Mouse (Mus musculus): ENCODE results near the gene Tubb2a.
A peak's percentile ranks its signal among the peaks of the same experiment; 100 is the strongest.
"Not testable (repeated sequence)": the region's sequence is repeated elsewhere in the genome, so short reads cannot be mapped to it uniquely, and the experiment has no call there.

Tubb2a gene

DNA sequence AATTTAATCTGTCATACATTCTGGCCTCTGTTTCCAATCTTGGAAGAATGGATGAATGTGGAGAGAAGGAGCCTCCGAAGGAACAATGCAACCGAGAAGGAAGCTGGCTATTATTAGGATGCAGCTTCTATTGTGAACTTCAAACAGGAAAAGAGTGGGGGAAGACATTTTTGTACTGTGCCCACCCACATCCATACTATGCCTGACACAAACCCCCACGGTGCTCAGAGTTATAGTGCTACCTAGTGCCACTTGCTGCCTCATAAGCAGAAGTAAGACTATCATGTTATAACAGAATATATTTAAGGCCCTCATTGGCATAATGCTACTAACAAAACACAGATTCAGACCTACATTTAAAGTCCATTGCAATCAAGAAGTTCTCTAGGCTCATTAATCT, 11.6 kb upstream of the Tubb2a start:
- no peak for DNase-seq (ENCODE audit: low spot score)

DNA sequence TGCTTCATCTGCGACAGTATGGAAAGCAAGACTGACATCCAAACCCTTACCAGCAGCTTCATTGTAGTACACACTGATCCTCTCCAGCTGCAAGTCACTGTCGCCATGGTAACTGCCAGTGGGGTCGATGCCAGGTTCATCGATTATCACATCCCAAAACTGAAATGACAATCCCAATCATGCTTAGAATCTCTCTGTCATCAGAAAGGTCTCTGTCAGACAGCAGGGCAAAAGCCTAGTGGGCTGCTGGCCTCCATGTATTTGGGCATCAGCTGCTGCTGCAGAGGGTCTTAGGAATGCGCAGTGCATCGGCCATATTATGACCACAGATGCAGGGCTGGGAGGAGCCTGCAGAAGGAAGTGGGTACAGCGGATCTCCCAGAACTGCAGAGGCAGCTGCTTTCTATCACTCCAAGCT, 11.1 kb upstream of the Tubb2a start:
- no peak for DNase-seq (ENCODE audit: low spot score)

DNA sequence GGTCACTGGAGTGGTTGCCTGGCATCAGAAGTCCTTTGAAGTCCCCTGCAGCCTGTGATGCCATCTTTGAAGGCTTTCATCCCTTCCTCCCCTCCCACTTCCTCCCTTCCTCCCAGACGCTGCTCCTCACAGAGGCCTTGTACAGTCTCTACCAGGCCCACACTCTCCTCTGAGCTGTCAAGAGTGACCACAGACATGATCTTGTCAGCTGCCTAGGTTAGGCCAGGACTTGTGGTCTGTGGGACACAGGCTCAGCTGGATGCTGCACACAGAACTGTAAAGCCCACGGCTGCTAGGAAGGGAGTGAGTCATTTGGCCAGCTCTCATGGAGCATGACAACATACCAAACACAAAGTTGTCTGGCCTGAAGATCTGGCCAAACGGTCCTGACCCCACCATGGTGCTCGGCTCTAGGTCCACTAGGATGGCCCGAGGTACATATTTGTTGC, 10.4 kb upstream of the Tubb2a start:
- DNase-seq (ENCODE audit: low spot score) = not testable (repeated sequence)

DNA sequence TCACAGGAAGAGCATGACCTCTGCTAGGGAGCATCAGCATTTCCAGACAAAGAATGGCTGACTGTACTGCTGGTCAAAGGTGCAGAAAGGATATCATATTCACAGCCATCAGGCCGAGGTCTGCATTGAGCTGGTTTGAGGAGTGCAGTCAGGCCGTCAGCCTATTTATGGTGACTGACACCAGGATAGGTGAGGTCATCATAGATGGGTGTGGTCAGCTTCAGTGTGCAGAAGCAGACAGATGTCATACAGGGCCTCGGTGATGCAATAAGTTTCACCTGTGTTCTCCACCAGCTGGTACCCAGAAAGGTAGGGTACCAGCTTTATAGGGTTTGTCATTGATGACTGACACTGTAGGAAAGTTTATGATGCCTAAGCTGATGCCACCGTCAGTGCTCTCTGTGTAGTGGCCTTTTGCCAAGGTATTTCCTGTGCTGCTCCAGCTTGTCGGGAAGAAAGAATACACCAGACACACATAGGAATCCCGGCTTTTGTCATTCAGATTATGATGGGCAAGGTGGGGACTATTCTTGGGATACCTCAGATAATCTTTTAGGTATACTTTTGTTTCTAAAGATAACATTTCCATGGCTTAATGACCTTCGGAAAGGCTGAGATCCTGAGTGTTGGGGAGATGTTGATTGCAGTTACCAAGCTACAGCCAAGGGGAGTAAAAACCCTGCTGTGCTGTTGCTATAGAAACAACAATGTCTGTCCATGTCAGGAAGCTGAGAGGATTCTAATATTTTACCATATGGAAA, 9.4 kb upstream of the Tubb2a start:
- DNase-seq (ENCODE audit: low spot score) = no peak

DNA sequence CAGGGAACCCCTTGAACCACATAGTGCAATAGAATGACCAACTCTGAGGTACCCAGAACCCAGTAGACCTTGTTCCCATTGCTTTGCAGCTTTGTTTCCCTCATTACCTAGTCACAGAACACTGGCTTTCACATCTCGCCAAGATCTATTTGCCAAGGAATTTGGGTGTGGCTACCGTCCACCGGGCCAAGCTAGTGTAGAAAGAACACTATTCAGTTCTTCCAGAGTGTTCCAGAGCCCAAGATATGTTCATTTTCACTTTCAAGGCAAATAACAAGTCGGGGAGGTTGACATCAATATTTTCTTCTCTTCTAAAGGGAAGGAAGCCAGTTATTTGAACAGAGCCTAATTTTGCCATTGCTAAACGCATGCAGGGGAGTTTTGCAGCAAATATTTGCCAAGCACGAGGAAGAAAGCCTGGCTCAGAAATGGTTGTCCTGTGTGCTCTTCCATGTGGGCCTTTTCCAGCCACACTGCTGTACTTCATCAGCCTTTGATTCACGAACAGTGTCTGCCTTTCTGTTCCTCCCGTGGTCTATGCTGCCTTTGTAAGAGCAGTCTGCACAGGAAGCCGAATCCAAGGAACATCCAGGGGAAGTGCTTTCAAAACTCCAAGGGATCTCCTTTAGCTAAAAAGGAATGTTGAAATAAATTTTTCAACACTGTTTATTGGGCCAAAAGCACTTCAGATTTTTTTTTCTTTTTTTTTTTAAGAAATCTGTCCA, 6.4 kb upstream of the Tubb2a start:
- DNase-seq (ENCODE audit: low spot score) = peak; percentile 80

DNA sequence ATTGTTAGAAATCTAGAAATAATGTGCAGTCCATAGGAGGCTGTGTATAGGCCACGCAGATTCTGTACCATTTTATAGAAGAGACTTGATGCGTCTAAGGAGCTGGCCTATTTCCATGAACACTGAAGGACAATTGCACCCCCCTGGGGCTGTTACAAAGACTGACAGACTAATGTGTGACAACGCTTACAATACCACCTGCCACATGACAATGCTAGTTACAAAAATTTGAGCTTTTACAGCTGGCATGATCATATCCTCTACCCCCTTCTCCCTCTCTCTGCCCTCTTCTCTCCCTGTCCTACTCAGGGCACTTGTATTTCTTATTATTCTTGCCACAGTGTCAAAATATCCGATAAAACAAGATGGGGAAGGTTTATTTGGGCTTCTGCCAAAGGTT, 4.1 kb upstream of the Tubb2a start:
- no peak for DNase-seq (ENCODE audit: low spot score)

DNA sequence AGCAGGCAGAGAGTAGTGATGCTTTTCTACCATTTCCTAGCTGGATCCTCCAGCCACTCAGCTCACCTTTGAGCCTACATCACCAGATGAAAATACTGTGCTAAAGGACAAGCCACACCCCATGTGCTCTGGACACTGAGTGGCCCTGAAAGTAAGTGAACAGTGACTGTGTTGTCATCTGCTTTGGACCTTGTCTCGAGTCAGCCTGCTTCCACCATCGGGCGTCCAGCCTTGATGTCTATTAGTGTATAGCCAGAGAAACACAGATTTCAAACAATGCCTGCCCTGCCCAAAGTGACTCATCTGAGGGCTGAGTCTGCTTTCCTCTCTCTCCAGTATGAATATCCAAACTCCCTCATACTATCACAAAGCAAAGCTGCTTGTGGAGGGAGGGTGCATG, 2.0 kb upstream of the Tubb2a start:
- DNase-seq (ENCODE audit: low spot score) = no peak

DNA sequence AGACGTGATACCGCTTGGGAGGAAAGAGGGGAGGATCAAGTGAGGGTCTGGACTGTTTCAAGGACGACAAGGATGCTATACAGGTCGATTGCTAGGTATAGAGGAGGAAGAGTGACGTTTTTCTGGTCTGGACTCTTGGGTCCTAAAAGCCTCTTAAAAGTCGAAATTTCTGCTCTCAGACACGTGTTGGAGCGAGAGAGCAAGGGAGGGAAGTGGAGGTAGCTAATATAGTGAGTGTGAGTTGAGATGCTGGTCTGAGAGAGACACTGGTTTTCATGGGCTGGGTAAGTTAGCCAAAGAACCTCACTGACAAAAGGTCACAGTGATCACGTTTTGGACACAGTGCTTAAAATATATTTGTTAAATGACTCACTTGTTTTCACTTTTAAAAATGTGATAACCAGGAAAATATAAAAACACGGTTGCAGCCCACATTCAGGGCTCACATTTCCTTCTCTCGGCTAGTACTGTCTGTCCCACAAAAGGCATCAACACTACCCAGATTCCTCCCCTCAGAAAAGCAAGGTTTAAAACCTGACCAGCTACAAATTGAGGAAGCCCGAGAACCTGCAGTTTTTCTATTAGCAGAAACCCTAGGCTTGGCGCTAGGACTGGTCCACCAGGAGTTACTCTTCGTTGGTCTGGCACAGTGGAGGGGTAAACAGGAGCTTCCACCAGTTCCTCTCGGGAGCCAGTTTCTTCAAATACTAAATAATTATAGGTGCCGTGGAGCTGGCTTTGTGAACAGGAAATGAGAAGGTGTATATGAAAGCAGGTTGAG, 883 bp upstream of the Tubb2a start:
- DNase-seq (ENCODE audit: low spot score) = no peak

DNA sequence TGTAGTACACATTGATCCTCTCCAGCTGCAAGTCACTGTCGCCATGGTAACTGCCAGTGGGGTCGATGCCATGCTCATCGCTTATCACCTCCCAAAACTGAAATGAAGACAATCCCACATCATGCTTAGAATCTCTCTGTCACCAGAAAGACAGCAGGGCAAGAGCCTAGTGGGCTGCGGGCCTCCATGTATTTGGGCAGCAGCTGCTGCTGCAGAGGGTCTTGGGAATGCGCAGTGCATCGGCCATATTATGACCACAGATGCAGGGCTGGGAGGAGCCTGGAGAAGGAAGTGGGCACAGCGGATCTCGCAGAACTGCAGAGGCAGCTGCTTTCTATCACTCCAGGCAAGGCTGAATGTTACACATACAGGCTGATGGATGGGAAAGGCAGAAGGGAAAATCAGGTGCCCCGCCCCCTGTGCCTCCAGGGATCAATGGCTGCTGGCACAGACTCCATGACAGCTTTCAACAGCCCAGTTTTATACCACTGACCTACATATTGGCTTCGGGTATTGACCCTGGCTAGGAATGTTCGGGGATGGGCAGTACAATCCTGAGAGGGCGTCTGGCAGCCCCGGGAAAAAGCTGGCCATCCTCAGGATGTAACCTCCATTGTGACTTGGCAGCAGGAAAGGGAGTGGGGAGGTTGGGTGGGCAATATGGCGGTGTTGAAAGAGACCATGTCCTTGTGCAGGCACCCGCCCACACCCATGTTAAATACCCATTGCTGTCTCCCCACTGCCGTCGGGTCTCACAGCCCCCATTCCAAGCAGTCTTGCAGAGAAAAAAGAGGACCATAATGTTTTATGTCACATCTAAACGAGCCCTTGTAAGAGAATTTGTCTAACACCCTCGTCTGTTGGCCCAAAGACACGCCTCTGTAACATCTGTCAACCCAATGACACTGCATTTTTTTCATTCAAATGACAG, 981 bp downstream of the Tubb2a start:
- no peak for DNase-seq (ENCODE audit: low spot score)

DNA sequence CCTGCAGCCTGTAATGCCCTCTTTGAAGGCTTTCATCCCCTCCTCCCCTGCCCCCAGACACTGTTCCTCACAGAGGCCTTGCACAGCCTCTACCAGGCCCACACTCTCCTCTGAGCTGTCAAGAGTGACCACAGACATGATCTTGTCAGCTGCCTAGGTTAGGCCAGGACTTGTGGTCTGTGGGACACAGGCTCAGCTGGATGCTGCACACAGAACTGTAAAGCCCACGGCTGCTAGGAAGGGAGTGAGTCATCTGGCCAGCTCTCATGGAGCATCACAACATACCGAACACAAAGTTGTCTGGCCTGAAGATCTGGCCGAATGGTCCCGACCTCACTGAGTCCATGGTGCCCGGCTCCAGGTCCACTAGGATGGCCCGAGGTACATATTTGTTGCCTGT, 1.9 kb downstream of the Tubb2a start:
- not testable (repeated sequence) for DNase-seq (ENCODE audit: low spot score)

DNA sequence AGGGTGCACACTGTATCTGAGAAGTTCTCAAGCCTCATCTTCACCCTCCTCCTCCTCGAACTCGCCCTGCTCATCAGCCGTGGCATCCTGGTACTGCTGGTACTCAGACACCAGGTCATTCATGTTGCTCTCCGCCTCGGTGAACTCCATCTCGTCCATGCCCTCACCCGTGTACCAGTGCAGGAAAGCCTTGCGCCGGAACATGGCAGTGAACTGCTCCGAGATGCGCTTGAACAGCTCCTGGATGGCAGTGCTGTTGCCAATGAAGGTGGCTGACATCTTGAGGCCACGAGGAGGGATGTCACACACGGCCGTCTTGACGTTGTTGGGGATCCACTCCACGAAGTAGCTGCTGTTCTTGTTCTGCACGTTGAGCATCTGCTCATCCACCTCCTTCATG, 3.4 kb downstream of the Tubb2a start:
- not testable (repeated sequence) for DNase-seq (ENCODE audit: low spot score)

DNA sequence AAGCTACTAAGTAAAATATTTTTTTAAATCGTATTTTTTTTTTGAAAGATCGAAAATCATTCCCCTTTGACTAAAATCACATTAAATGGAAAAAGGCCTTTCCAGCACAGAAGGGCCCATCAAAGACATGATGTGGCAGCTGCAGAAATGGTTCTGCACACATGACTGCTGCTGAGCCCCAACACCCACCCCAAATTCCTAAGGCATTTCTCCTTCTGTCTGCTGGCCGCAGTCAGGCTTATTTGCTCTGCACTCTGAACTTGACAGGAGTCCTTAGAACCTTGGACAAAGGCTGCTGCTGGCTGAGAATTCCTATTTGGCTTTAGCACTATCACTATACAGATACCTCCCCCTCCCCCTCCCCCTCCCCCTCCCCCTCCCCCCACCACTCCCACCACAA, 5.0 kb downstream of the Tubb2a start:
- DNase-seq (ENCODE audit: low spot score) = no peak

DNA sequence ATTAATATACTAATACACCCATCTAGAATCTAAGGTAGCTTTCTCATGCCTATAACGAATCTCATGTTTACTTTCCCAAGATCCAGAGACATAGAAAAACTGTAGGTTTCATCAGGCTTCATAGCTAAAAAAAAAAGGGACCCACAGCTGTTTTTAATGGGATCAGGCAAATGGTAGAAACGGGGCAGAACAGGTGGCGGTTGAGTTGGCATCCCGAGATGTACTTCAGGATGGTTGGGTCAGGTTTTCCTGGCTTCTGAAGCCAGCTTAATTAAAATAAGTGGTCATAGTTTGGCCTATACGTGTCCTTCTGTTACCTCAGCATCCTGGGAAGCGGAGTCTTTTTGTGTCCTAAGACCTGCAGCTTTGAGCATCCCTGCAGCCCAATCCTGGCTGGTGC, 6.0 kb downstream of the Tubb2a start:
- no peak for DNase-seq (ENCODE audit: low spot score)

DNA sequence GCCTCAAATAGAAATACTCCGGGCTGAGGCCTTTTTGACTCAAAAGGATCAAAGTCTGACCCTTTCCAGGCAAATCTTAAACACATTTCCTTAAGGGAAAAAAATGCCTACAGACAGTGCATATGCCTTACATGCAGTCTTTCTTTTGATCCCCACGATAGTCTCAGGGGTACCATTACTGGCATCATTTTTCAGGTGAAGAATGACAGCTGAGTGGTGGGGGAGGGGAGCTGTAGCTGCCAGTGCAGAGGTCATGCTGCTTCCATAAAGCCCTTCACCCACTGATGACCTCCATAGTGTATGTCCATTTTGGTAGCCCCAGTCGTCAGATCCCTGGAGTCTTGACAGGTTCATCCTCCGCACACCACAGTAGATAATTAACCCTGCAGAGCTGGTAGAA, 7.5 kb downstream of the Tubb2a start:
- DNase-seq (ENCODE audit: low spot score) = no peak

DNA sequence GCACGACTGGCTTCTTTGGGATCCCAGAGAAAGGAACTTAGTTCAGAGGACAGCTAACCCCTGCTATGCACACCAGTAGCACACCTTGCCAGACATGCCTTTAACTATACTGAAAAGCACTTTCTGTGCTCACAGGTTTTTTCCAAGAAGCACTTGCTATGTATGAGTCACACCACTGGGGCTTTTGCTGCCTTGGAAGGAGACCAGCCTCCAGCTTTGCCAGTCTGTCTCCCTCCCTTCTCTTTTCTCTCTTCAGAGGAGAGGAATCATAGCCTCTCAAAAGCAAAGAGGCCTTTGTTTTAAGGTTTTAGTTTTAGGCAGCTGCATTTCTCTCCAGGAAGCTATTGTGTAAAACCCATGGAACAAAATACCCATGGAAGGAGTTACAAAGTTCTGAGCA, 11.5 kb downstream of the Tubb2a start:
- DNase-seq (ENCODE audit: low spot score) = no peak

DNA sequence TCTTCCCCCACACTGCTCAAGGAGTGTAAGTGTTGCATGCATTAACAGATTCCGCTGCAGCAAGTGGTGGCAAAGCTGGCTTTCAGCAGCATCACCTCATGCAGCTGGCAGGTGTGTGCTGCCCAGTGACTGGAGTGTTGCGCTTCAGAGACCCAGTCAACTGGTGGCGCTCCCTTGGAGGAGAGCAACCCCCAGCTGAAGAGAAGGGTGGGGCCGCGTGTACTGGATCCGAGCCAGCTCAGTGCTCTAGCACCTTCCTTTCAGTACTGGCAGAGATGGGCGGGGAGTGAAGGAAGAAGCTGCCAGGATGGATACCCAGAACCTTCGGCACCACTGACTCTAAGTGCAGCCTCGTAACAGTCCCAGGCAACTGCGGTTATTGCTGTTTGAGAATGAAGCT, 15.3 kb downstream of the Tubb2a start:
- DNase-seq (ENCODE audit: low spot score) = no peak

DNA sequence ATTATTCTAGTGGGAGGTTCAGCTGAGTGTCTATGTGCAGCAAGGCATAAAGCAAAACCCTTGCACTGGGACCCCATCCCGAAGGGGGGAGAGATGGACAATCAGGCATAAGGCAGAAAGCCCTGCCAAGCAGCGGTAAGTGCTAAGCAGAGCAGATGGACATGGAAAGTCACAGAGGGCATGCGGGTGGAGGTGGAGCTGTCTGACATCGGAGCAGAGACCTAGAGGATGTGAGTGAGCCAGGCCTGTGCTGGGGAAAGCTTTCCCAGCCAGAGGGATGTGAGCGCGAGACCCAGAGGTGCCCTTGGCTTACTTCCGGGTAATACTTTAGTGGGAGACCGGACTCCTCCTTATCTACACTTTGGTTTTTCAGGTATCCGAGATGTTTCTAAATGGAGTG, 17.7 kb downstream of the Tubb2a start:
- no peak for DNase-seq (ENCODE audit: low spot score)

DNA sequence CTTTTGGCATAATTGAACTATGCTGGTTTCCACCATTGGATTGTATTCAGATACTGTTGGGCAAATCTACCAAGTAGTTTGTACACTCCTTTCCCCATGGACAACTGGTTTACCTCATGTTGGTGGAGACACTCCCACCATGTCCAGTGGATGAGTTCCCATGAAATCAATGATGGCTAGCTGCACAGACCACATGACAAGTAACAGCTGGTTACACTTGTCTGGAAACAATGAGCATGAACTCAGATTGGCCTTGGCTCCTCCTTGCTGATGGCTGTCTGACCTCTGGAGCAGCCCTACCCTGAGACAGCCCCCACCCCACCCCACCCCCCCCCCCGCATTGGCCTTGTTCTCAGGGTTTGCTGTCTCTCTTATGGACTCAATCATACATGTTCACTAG, 20.6 kb downstream of the Tubb2a start:
- DNase-seq (ENCODE audit: low spot score) = no peak

DNA sequence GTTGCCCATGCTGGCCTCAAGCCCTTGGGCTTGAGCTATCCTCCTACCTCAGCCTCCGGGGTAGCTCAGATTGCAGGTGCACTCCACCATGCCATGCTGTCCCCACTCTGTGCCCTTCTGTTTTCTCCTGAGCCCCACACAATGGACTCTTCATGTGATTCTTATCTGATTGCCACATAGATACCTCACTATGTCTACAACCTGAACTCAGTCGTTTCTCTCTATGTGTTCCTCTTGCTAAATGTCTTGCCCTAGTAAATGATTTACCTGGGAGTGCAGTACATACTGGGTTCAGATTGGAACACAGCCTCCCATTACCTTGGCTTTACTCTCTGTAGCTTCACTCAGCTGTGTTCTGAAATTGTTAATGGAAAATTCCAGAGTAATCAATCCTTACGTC, 22.8 kb downstream of the Tubb2a start:
- DNase-seq (ENCODE audit: low spot score) = no peak

DNA sequence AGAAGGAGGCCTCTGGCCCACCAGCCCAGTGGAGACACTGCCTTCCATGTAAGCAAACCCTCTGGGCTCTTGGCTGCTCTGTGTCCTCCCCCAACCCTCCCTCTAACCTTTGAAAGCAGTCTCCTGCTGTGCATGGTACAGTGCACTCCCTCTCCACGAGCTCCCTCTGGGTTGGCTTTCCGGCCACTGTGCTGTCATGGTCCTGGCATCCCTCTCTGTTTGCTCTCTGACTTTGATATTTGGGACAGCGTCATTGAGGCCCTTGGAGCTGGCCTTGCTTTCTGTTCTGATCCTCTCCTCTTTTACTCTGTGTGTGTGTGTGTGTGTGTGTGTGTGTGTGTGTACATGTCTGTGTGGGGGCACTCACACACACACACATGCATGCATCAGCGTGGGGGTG, 23.4 kb downstream of the Tubb2a start:
- DNase-seq (ENCODE audit: low spot score) = no peak

DNA sequence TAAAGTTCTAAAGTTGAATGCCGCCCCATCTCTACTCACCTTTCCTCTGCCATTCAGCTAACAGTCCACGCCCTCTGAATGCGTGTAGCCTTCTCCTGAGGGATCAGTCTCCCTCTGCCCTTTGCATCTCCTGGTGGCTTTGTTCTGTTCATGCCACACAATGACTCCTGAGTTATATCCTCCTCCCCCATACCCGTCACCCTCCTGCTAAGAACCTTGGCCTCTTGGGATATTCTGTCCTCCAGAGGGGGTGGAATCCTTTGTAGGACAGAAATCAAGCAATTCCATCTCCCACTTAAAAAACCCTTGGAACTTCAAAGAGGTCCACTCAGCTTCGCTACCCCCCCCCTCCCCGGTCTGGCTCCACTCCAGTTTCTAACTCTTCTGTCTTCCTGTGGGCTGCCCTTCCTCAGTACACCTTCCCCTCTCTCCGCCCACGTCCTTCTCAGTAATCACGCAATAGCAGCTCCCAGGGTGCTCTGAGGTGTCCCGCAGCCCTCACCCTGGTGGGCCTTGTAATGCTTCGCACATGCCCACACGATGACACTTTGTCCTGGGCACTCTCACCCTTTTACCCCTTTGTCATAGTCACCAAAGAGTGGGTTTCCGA, 24.0 kb downstream of the Tubb2a start:
- no peak for DNase-seq (ENCODE audit: low spot score)
